Mouse (Mus musculus): Measurements from ENCODE around the gene Olfr67. TPM values are rescaled to one million over a fixed set of nuclear protein-coding genes. Genes with fewer than 3 reads are reported as not detected.
"Not testable (repeated sequence)": the region's sequence is repeated elsewhere in the genome, so short reads cannot be mapped to it uniquely, and the experiment has no call there.

Olfr67 gene
- polyA plus RNA-seq, 1 experiment from 2014 or later: not detected

DNA sequence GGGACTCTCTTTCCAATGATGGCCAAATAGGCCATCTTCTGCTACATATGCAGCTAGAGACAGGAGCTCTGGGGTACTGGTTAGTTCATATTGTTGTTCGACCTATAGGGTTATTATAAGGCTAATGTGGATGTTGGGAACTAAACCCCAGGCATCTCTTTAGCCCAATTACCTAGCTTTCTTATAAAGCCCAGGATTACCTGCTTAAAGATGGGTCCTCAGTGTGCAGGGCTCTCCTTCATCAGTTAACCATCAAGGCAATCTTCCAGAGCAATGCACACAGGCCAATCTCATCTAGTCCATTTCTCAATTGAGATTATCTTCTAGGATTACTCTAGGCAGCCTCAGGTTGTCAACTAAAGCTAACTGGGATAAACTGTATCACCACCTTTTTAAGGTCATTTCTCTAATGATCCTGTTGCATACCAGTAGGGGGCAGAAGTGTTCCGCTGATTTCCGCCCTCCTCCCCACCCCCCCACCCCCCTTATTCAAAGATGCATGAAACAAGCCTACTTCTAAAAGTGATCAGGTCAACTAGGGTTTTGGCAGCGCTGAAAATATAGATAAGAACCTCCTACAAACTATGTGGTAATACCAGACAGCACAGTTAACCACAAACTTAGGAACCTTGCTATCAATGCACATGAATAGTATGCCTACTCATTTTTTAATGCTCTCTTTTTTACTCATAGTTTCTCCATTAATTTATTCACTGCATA, 1.2 kb upstream of the Olfr67 start:
- H3K36me3 ChIP-seq (replicated peaks; ENCODE audit: control insufficient read depth, insufficient read depth): no peaks in the 10 kb centered on the region
- WGBS: 27% methylated on average over 4 of the region's 4 CpGs
- ATAC-seq (ENCODE audit: low FRiP score): no peak

GRCm38 (mm10) chr7:103779598-103779997, 12.0 kb downstream of the Olfr67 start, which contains the start of gene Olfr68:
Gene Olfr68 (minus strand): TSS chr7:103779698.
- H3K27me3 ChIP-seq (ENCODE audit: control insufficient read depth, insufficient read depth, low read length): no peaks in the 10 kb centered on the region
- H3K4me1 ChIP-seq (replicated peaks; ENCODE audit: control insufficient read depth, insufficient read depth, low read length): no peaks in the 10 kb centered on the region
- H3K36me3 ChIP-seq (replicated peaks; ENCODE audit: control insufficient read depth, insufficient read depth): no peaks in the 10 kb centered on the region
- DNase-seq (ENCODE audit: low spot score) (no peak), ATAC-seq (ENCODE audit: low FRiP score) (no peak)
- H3K4me3 ChIP-seq (replicated peaks; ENCODE audit: low read length): no peak within 1 kb of the TSS
- 80% methylated on average over 3 of the region's 3 CpGs for WGBS
- H3K27ac ChIP-seq: no peak within 1 kb of the TSS
- no peak within 1 kb of the TSS for H3K4me2 ChIP-seq (replicated peaks)
- H3K9ac ChIP-seq: no peak within 1 kb of the TSS
- H3K9me3 ChIP-seq (ENCODE audit: control insufficient read depth, low read length): no peaks in the 10 kb centered on the region

More for the DNA sequence above, 1.2 kb upstream of the Olfr67 start:
- Histone ChIP-seq H3K4me1 (replicated peaks; ENCODE audit: control insufficient read depth, insufficient read depth, low read length) (no peaks in the 10 kb centered on the region), H3K27ac (no peak overlapping the region), H3K4me2 (replicated peaks) (no peak overlapping the region), H3K9me3 (ENCODE audit: control insufficient read depth, low read length) (no peaks in the 10 kb centered on the region), H3K4me3 (replicated peaks; ENCODE audit: low read length) (no peak overlapping the region), H3K27me3 (ENCODE audit: control insufficient read depth, insufficient read depth, low read length) (no peaks in the 10 kb centered on the region), H3K9ac (no peak overlapping the region)
- DNase-seq (ENCODE audit: low spot score): no peak

DNA sequence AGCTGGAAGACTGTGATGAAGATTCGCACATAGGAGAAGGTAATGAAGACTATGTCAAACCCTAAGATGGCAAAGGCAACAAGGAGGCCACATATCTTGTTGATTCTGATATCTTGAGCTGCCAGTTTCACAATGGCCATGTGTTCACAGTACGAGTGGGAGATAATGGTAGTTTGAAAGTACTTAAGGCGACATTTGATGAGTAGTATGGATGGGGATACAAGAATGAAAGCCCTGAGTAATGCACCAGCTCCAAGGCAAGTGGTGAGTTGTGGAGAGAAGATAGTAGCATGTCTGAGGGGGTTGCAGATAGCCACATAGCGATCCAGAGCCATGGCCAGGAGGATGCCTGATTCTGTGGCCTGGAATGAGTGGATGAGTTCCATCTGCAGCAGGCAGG, 14.0 kb downstream of the Olfr67 start:
- H3K4me1 ChIP-seq (replicated peaks; ENCODE audit: control insufficient read depth, insufficient read depth, low read length); H3K27me3 ChIP-seq (ENCODE audit: control insufficient read depth, insufficient read depth, low read length); H3K9ac ChIP-seq; H3K27ac ChIP-seq; ATAC-seq (ENCODE audit: low FRiP score); H3K9me3 ChIP-seq (ENCODE audit: control insufficient read depth, low read length); H3K36me3 ChIP-seq (replicated peaks; ENCODE audit: control insufficient read depth, insufficient read depth); DNase-seq (ENCODE audit: low spot score); H3K4me3 ChIP-seq (replicated peaks; ENCODE audit: low read length); H3K4me2 ChIP-seq (replicated peaks): not testable (repeated sequence)
- 89% methylated on average over 4 of the region's 4 CpGs for WGBS

GRCm38 (mm10) chr7:103771494-103771893, 20.1 kb downstream of the Olfr67 start, which contains the start of gene Olfr69:
Gene Olfr69 (minus strand): TSS chr7:103771594.
- Histone ChIP-seq H3K9me3 (ENCODE audit: control insufficient read depth, low read length) (no peaks in the 10 kb centered on the region), H3K9ac (no peak within 1 kb of the TSS), H3K36me3 (replicated peaks; ENCODE audit: control insufficient read depth, insufficient read depth) (no peaks in the 10 kb centered on the region), H3K4me1 (replicated peaks; ENCODE audit: control insufficient read depth, insufficient read depth, low read length) (no peaks in the 10 kb centered on the region), H3K4me3 (replicated peaks; ENCODE audit: low read length) (no peak within 1 kb of the TSS), H3K27ac (no peak within 1 kb of the TSS), H3K4me2 (replicated peaks) (no peak within 1 kb of the TSS), H3K27me3 (ENCODE audit: control insufficient read depth, insufficient read depth, low read length) (no peaks in the 10 kb centered on the region)
- 89% methylated on average over 2 of the region's 2 CpGs for WGBS
- ATAC-seq (ENCODE audit: low FRiP score) (no peak), DNase-seq (ENCODE audit: low spot score) (no peak)

- H3K4me3 ChIP-seq (replicated peaks; ENCODE audit: low read length); H3K36me3 ChIP-seq (replicated peaks; ENCODE audit: control insufficient read depth, insufficient read depth); H3K4me1 ChIP-seq (replicated peaks; ENCODE audit: control insufficient read depth, insufficient read depth, low read length); ATAC-seq (ENCODE audit: low FRiP score); H3K9ac ChIP-seq; H3K9me3 ChIP-seq (ENCODE audit: control insufficient read depth, low read length); H3K27ac ChIP-seq; H3K27me3 ChIP-seq (ENCODE audit: control insufficient read depth, insufficient read depth, low read length); H3K4me2 ChIP-seq (replicated peaks); DNase-seq (ENCODE audit: low spot score): not testable (repeated sequence)
- 93% methylated on average over 6 of the region's 6 CpGs for WGBS
These were observed 23.9 kb downstream of the Olfr67 start for GRCm38 (mm10) chr7:103767687-103768086.

DNA sequence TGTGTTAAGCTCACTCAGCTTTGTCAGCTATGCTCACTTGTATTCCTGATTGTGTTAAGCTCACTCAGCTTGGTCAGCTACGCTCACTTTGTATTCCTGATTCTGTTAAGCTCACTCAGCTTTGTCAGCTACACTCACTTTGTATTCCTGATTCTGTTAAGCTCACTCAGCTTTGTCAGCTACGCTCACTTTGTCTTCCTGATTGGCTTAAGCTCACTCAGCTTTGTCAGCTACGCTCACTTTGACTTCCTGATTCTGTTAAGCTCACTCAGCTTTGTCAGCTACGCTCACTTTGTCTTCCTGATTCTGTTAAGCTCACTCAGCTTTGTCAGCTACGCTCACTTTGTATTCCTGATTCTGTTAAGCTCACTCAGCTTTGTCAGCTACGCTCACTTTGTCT, 29.4 kb downstream of the Olfr67 start:
- H3K36me3 ChIP-seq (replicated peaks; ENCODE audit: control insufficient read depth, insufficient read depth); H3K27ac ChIP-seq; ATAC-seq (ENCODE audit: low FRiP score); H3K9me3 ChIP-seq (ENCODE audit: control insufficient read depth, low read length); H3K4me3 ChIP-seq (replicated peaks; ENCODE audit: low read length); H3K4me1 ChIP-seq (replicated peaks; ENCODE audit: control insufficient read depth, insufficient read depth, low read length); H3K27me3 ChIP-seq (ENCODE audit: control insufficient read depth, insufficient read depth, low read length); H3K9ac ChIP-seq; DNase-seq (ENCODE audit: low spot score); H3K4me2 ChIP-seq (replicated peaks): not testable (repeated sequence)
- WGBS: 92% methylated on average over 6 of the region's 6 CpGs

DNA sequence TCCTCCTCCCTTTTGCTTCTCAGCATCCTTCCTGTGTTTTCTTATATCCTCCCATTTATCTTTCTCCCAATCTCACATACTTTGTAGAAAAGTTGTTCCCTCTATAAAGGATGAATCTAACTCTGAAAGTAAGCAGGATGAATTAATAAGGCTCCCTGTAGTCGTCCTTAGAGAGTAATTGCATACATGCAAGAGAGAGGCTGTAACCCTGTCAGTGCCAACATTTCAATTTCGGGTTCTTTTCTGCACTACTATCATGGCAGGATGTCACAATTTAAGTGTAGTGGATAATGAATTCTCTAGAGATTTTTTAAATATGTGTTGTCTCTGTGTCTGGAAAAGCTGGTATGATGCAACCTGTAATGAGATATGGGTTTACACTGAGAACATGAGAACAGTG, 34.4 kb downstream of the Olfr67 start, which contains the start of gene Olfr630:
Gene Olfr630, minus strand, starts transcription at position 101 of the 400 bp plus-strand sequence.
- DNase-seq (ENCODE audit: low spot score) (no peak), ATAC-seq (ENCODE audit: low FRiP score) (no peak)
- H3K27me3 ChIP-seq (ENCODE audit: control insufficient read depth, insufficient read depth, low read length): no peaks in the 10 kb centered on the region
- no peak within 1 kb of the TSS for H3K4me2 ChIP-seq (replicated peaks)
- H3K9ac ChIP-seq: no peak within 1 kb of the TSS
- H3K4me1 ChIP-seq (replicated peaks; ENCODE audit: control insufficient read depth, insufficient read depth, low read length): no peaks in the 10 kb centered on the region
- no peak within 1 kb of the TSS for H3K27ac ChIP-seq
- 47% methylated on average over 2 of the region's 2 CpGs for WGBS
- no peaks in the 10 kb centered on the region for H3K36me3 ChIP-seq (replicated peaks; ENCODE audit: control insufficient read depth, insufficient read depth)
- H3K9me3 ChIP-seq (ENCODE audit: control insufficient read depth, low read length): no peaks in the 10 kb centered on the region
- H3K4me3 ChIP-seq (replicated peaks; ENCODE audit: low read length): no peak within 1 kb of the TSS

DNA sequence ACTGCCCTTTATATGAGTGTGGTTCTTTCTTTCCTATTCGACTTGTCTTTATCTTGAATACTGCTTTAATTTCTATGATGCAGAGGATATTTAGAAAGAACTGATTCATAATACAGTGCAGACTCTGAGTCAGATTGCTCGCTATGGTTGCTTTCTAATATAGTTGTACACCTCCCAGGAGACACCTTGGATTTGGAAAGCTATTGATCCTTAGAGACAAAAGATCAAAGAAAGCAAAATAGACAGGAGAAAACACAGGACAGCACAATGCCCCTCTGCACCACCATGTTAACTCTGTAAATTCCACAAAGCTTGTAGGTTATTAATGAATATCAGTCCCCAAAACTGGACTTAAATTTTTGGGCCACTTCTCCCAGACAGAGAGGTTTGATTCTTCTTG, 46.8 kb downstream of the Olfr67 start, which contains the start of gene Olfr629:
Gene Olfr629, minus strand, starts transcription at position 101 of the 400 bp plus-strand sequence.
- no peaks in the 10 kb centered on the region for H3K27me3 ChIP-seq (ENCODE audit: control insufficient read depth, insufficient read depth, low read length)
- H3K4me2 ChIP-seq (replicated peaks): no peak within 1 kb of the TSS
- no peak within 1 kb of the TSS for H3K9ac ChIP-seq
- H3K36me3 ChIP-seq (replicated peaks; ENCODE audit: control insufficient read depth, insufficient read depth): no peaks in the 10 kb centered on the region
- H3K4me1 ChIP-seq (replicated peaks; ENCODE audit: control insufficient read depth, insufficient read depth, low read length): no peaks in the 10 kb centered on the region
- no peak within 1 kb of the TSS for H3K4me3 ChIP-seq (replicated peaks; ENCODE audit: low read length)
- peaks cover 5% of the 10 kb centered on the region; the same call in 1 of the 2 replicates for H3K9me3 ChIP-seq (ENCODE audit: control insufficient read depth, low read length)
- 85% methylated on average over 2 of the region's 2 CpGs for WGBS
- DNase-seq (ENCODE audit: low spot score) (no peak), ATAC-seq (ENCODE audit: low FRiP score) (no peak)
- no peak within 1 kb of the TSS for H3K27ac ChIP-seq

Measured in hindbrain, embryonic 14.5 days (tissue).